Mouse (Mus musculus) layer of hippocampus, postnatal 14 days (tissue): ENCODE results near the gene Olfr1160. TPM values are rescaled to one million over a fixed set of nuclear protein-coding genes. Genes with fewer than 3 reads are reported as not detected.
"Not testable (repeated sequence)": the region's sequence is repeated elsewhere in the genome, so short reads cannot be mapped to it uniquely, and the experiment has no call there.

Experiments used
- DNase-seq, 2 experiments: peaks; one replicate each; pipeline ENCODE4 v3.0.0; 2021 to 2022; ENCODE audit warnings: low spot score in 2 of 2, mixed read lengths in 1 of 2
- long read RNA-seq, 2 experiments: library from polyadenylated mRNA; stranded (forward); transcript quantifications; one replicate each; pipeline ENCODE4 v2.0.0; 2021
- total RNA-seq, 2 experiments: library from RNA; stranded (reverse); gene quantifications; 2 replicates each; pipeline ENCODE4 v1.2.3; 2021

Gene Olfr1160
- total RNA-seq = not detected
- long read RNA-seq, experiment 1 = 0 reads
- long read RNA-seq, experiment 2 = 0 reads

DNA sequence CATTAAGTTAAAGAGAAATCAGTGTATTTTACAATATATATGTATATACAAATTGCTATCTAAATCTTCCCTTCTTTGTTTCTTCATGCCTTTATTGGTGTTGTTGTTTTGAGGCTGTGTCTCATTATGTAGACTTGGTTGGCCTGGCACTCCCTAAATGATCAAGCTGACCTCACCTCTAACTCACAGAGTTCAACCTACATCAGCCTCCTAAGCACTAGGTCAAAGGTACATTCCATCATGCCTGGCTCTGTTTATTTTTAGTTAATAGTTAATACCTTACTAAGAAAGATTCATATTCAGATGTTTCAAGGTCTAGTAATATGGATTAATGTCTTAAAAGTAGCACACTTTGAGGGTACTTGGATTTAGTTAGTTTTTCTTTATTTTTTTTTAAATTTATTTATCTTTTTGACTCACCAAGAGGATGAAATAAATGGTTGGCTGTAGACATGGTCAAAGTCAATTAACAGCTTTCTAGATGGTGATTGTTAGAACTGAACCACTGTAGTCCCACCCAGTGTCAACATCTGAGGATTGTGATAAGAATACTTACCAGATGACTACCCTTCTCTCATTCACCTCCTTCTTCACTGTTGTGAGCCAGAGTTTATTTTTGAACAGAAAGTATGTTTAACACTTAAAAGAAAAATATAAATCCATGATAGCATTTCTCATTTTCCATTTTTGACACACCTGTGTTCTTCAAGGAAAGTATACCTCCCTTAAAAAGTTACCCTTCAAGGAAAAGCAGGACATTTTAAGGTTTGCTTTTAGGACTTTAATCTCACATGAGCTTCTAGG, at the start of gene Olfr1160:
TSS of gene Olfr1160 (minus strand) at position 754 of the 804 bp plus-strand sequence.
- DNase-seq = no peak

GRCm38 (mm10) chr2:88051029-88051428, 43.0 kb upstream of the Olfr1160 start, which contains the start of gene Olfr1162:
TSS of gene Olfr1162 (minus strand) at chr2:88051129.
- DNase-seq = no peak

- no peak for DNase-seq
Observed at GRCm38 (mm10) chr2:88037599-88037998, 29.5 kb upstream of the Olfr1160 start, which contains the start of gene Olfr73. TSS of gene Olfr73 (minus strand) at chr2:88037699.

- not testable (repeated sequence) for DNase-seq
Observed at GRCm38 (mm10) chr2:88022474-88022873, 14.4 kb upstream of the Olfr1160 start, which contains the start of gene Olfr1161. TSS of gene Olfr1161 (plus strand) at chr2:88022774.

- no peak for DNase-seq
Observed at GRCm38 (mm10) chr2:87989813-87990212, 18.3 kb downstream of the Olfr1160 start, which contains the start of gene Olfr1158. TSS of gene Olfr1158 (plus strand) at chr2:87990113.

- no peak for DNase-seq
Observed at GRCm38 (mm10) chr2:87974563-87974962, 33.5 kb downstream of the Olfr1160 start, which contains the start of gene Olfr74. TSS of gene Olfr74 (minus strand) at chr2:87974663.

DNA sequence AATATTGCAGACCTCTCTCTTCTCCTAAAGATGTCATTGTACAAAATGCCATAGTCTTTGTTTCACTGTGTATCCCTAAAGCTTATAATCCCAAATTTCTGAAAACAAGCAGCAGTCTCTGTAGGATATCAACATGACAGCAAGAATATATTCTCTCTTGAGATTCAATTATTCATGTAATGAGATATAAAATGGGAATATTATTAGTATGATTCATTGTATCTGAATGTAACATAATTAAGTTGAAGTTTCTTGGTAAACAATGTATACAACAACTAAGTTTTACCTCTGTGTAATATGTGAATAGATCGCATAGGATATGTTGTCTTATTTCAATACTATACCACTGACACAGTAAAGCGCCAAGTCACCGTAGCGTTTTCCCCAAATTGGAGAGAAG, 39.9 kb downstream of the Olfr1160 start, which contains the start of gene Olfr1157:
TSS of gene Olfr1157 (minus strand) at position 101 of the 400 bp plus-strand sequence.
- no peak for DNase-seq

GRCm38 (mm10) chr2:87953000-87953399, 55.1 kb downstream of the Olfr1160 start, which contains the start of gene Olfr1156:
TSS of gene Olfr1156 (minus strand) at chr2:87953100.
- DNase-seq = no peak

Other genes starting within 250 kb of the Olfr1160 start
- gene Olfr152, start 228.8 kb downstream of the Olfr1160 start, total RNA-seq = not detected
- not detected for gene Olfr1143, start 207.7 kb downstream of the Olfr1160 start, total RNA-seq
- not detected for gene Olfr1145, start 198.4 kb downstream of the Olfr1160 start, total RNA-seq
- not detected for gene Olfr1148, start 177.7 kb downstream of the Olfr1160 start, total RNA-seq
- gene Olfr1150-ps1, start 164.3 kb downstream of the Olfr1160 start, total RNA-seq = not detected
- not detected for gene Olfr1151, start 152.4 kb downstream of the Olfr1160 start, total RNA-seq
- not detected for gene Olfr1152, start 141.8 kb downstream of the Olfr1160 start, total RNA-seq
- not detected for gene Olfr1153, start 113.3 kb downstream of the Olfr1160 start, total RNA-seq
- not detected for gene Olfr1154, start 103.1 kb downstream of the Olfr1160 start, total RNA-seq
- not detected for gene Olfr1155, start 63.1 kb downstream of the Olfr1160 start, total RNA-seq
- gene Olfr1156, start 55.2 kb downstream of the Olfr1160 start, total RNA-seq = not detected
- gene Olfr1157, start 40.0 kb downstream of the Olfr1160 start, total RNA-seq = not detected
- gene Olfr74, start 33.6 kb downstream of the Olfr1160 start, total RNA-seq = not detected
- not detected for gene Olfr1158, start 18.2 kb downstream of the Olfr1160 start, total RNA-seq
- gene Olfr1161, start 14.5 kb upstream of the Olfr1160 start, total RNA-seq = not detected
- gene Olfr73, start 29.4 kb upstream of the Olfr1160 start, total RNA-seq = not detected
- gene Olfr1162, start 42.9 kb upstream of the Olfr1160 start, total RNA-seq = not detected
- gene Olfr1163, start 63.6 kb upstream of the Olfr1160 start, total RNA-seq = not detected
- gene Olfr1164, start 85.7 kb upstream of the Olfr1160 start, total RNA-seq = not detected
- not detected for gene Olfr1166, start 120.0 kb upstream of the Olfr1160 start, total RNA-seq
- gene Olfr1167, start 146.9 kb upstream of the Olfr1160 start, total RNA-seq = not detected
- gene Olfr1168, start 173.6 kb upstream of the Olfr1160 start, total RNA-seq = not detected
- gene Olfr1170, start 220.1 kb upstream of the Olfr1160 start, total RNA-seq = not detected